Mouse (Mus musculus): ENCODE results near the gene Cep164. TPM values are rescaled to one million over a fixed set of nuclear protein-coding genes. Genes with fewer than 3 reads are reported as not detected.

Cep164 gene
- total RNA-seq, 2 experiments from 2014 or later = 5.7 to 6.5 TPM

GRCm38 (mm10) chr9:45838434-45839138, 10.1 kb upstream of the Cep164 start, which contains the start of gene Bace1:
Bace1 (plus strand) TSS chr9:45838580.
- DNase-seq = peak; percentile 85 to 86

- DNase-seq = no peak
Observed at GRCm38 (mm10) chr9:45838069-45838433, 9.6 kb upstream of the Cep164 start.

GRCm38 (mm10) chr9:45833461-45833860, 5.0 kb upstream of the Cep164 start:
- DNase-seq = no peak

- DNase-seq = no peak
Observed at GRCm38 (mm10) chr9:45832898-45833297, 4.4 kb upstream of the Cep164 start.

GRCm38 (mm10) chr9:45829107-45829506, 616 bp upstream of the Cep164 start:
- peak; percentile 68 to 74 for DNase-seq

- DNase-seq = peak; percentile 33 to 55
Observed at GRCm38 (mm10) chr9:45827663-45828290, 714 bp downstream of the Cep164 start.

- no peak for DNase-seq
Observed at GRCm38 (mm10) chr9:45818406-45819011, 10.0 kb downstream of the Cep164 start.

GRCm38 (mm10) chr9:45815525-45815924, 13.0 kb downstream of the Cep164 start:
- no peak for DNase-seq

GRCm38 (mm10) chr9:45815113-45815512, 13.4 kb downstream of the Cep164 start:
- DNase-seq = peak; percentile 22 to 34

- DNase-seq = no peak
Observed at GRCm38 (mm10) chr9:45811946-45812345, 16.5 kb downstream of the Cep164 start.

GRCm38 (mm10) chr9:45807761-45808160, 20.7 kb downstream of the Cep164 start:
- DNase-seq = no peak

GRCm38 (mm10) chr9:45807337-45807736, 21.2 kb downstream of the Cep164 start:
- no peak for DNase-seq

- DNase-seq = no peak
Observed at GRCm38 (mm10) chr9:45806847-45807246, 21.6 kb downstream of the Cep164 start.

GRCm38 (mm10) chr9:45803070-45803774, 25.3 kb downstream of the Cep164 start:
- no peak for DNase-seq

GRCm38 (mm10) chr9:45799402-45799801, 29.1 kb downstream of the Cep164 start:
- DNase-seq = no peak

GRCm38 (mm10) chr9:45798467-45799164, 29.9 kb downstream of the Cep164 start:
- DNase-seq = peak; percentile 10 to 17

GRCm38 (mm10) chr9:45797271-45797670, 31.2 kb downstream of the Cep164 start:
- DNase-seq = no peak

- DNase-seq = peak; percentile 38 to 59
Observed at GRCm38 (mm10) chr9:45795722-45796121, 32.8 kb downstream of the Cep164 start.

GRCm38 (mm10) chr9:45793697-45794096, 34.8 kb downstream of the Cep164 start:
- no peak for DNase-seq

- no peak for DNase-seq
Observed at GRCm38 (mm10) chr9:45792235-45792634, 36.3 kb downstream of the Cep164 start.

GRCm38 (mm10) chr9:45791456-45792142, 36.9 kb downstream of the Cep164 start:
- DNase-seq = no peak

All from heart, adult 18-20 months (tissue).